Comparison of ENCODE assay signal across 15 mouse cellular contexts in genomic region chr2:150991050-150991449, GRCm38 (mm10).
"Had no signal": no experiment of that assay in that cellular context is flagged by ENCODE, and none has a peak within 500 bp of the region (broad histone marks: within the 10 kb centered on the region; RNA-seq: fewer than 3 reads in every experiment).

No protein-coding gene starts in this region.

- H3K4me1 ChIP-seq: lung, embryonic 15.5 days; neural tube, embryonic 12.5 days; neural tube, embryonic 15.5 days had no signal

- H3K36me3 ChIP-seq: liver, embryonic 15.5 days; lung, embryonic 15.5 days; neural tube, embryonic 12.5 days; neural tube, embryonic 15.5 days had no signal

- H3K27me3 ChIP-seq: liver, embryonic 15.5 days; lung, embryonic 15.5 days; megakaryocyte, embryonic 14.5 days; neural tube, embryonic 12.5 days; neural tube, embryonic 15.5 days had no signal

- H3K4me2 ChIP-seq: liver, embryonic 15.5 days; lung, embryonic 15.5 days; midbrain, embryonic 11.5 days; neural tube, embryonic 12.5 days; neural tube, embryonic 15.5 days had no signal

- H3K9me3 ChIP-seq: liver, embryonic 15.5 days; lung, embryonic 15.5 days; neural tube, embryonic 12.5 days; neural tube, embryonic 15.5 days had no signal

- H3K4me3 ChIP-seq: layer of hippocampus, adult 2 months; liver, embryonic 15.5 days; lung, embryonic 15.5 days; megakaryocyte, embryonic 14.5 days; neural tube, embryonic 12.5 days; neural tube, embryonic 15.5 days had no signal

- H3K9ac ChIP-seq: liver, embryonic 15.5 days; lung, embryonic 15.5 days; neural tube, embryonic 12.5 days; neural tube, embryonic 15.5 days had no signal

- H3K27ac ChIP-seq: kidney, postnatal 0 days; layer of hippocampus, adult 2 months; liver, embryonic 15.5 days; lung, embryonic 15.5 days; neural tube, embryonic 12.5 days; neural tube, embryonic 15.5 days had no signal

- DNase-seq: kidney, postnatal 25 days; layer of hippocampus, adult 9-11 months; lung, postnatal 10 days; lung, postnatal 36 days; midbrain, embryonic 14.5 days; right cerebral cortex, adult 18-20 months; thymus, postnatal 25 days had no signal
